Mouse (Mus musculus): ENCODE measurements around the gene Triml2. TPM values are rescaled to one million over a fixed set of nuclear protein-coding genes. Genes with fewer than 3 reads are reported as not detected.

The Triml2 gene
- polyA plus RNA-seq, 1 experiment from 2014 or later: not detected

Other genes with a start within 250 kb of the Triml2 start
- gene Triml1, start 39.1 kb upstream of the Triml2 start, polyA plus RNA-seq (2016; fragmentation: Nextera tagmentation; extraction: Ambion mirVana): not detected in 2 replicates
- gene Zfp42, start 126.4 kb downstream of the Triml2 start, polyA plus RNA-seq (2016; fragmentation: Nextera tagmentation; extraction: Ambion mirVana): 0.06 and 0.07 TPM in 2 replicates